Mouse (Mus musculus): ENCODE data around the gene Fbxo8. TPM values are rescaled to one million over a fixed set of nuclear protein-coding genes. Genes with fewer than 3 reads are reported as not detected.
A peak's percentile ranks its signal among the peaks of the same experiment; 100 is the strongest.

Gene Fbxo8
- total and polyA plus RNA-seq, 3 experiments: 14.8 to 47.0 (median 28.1) TPM

- in situ Hi-C loops (cut with MboI; ENCODE audit: low pct_ligation_motif_present, low pct_unique_long_range_greater_than_20kb, low sequenced_read_pairs) (no loop called here), dilution Hi-C loops (cut with MboI; ENCODE audit: extremely low pct_ligation_motif_present, extremely low pct_unique_long_range_greater_than_20kb, low sequenced_read_pairs) (no loop called here)
- H3K36me3 ChIP-seq (replicated peaks in 1 of 2; ENCODE audit: control insufficient read depth in 1 of 2, insufficient read depth in 1 of 2, low read length in 1 of 2): no peaks in the 10 kb centered on the region
- H3K4me2 ChIP-seq (ENCODE audit: insufficient read depth, low read depth, poor library complexity, severe bottlenecking): no peak overlapping the region; the same call in 1 of the 2 replicates
- H3K79me2 ChIP-seq (replicated peaks; ENCODE audit: control insufficient read depth, extremely low read depth, insufficient read depth, poor library complexity, severe bottlenecking): no peaks in the 10 kb centered on the region
- no peaks in the 10 kb centered on the region for H3K27me3 ChIP-seq (replicated peaks)
- H3K27ac ChIP-seq (ENCODE audit: insufficient read depth, low read depth): no peak overlapping the region
- DNase-seq (ENCODE audit: extremely low read depth): peak; percentile 36
- H3K4me3 ChIP-seq (replicated peaks in 1 of 3; ENCODE audit: low read depth in 2 of 3, low read length in 2 of 3, poor library complexity in 1 of 3): no peak overlapping the region
- no peak overlapping the region for H3K9ac ChIP-seq (ENCODE audit: insufficient read depth, low read depth)
- TF ChIP-seq SMC3 (IDR thresholded peaks at IDR 0.05; ENCODE audit: low read depth, low read length) (peak; percentile 60), CTCF (conservative IDR thresholded peaks at IDR 0.05 in 1 of 2, IDR thresholded peaks at IDR 0.05 in 1 of 2; ENCODE audit: low read depth in 2 of 2, low read length in 2 of 2) (peak; percentile 73 to 90), RAD21 (IDR thresholded peaks at IDR 0.05; ENCODE audit: low read depth, low read length) (peak; percentile 29), MAFK (IDR thresholded peaks at IDR 0.05; ENCODE audit: insufficient replicate concordance, low read length) (no peak)
- peaks cover 0 to 13% of the 10 kb centered on the region in 2 experiments; a peak in 2 of 4 replicates for H3K4me1 ChIP-seq (ENCODE audit: control insufficient read depth in 1 of 2, insufficient read depth in 2 of 2)
- H3K9me3 ChIP-seq (replicated peaks; ENCODE audit: low read length): no peaks in the 10 kb centered on the region
These were observed 64.1 kb downstream of the Fbxo8 start for GRCm38 (mm10) chr8:56615005-56615404.

DNA sequence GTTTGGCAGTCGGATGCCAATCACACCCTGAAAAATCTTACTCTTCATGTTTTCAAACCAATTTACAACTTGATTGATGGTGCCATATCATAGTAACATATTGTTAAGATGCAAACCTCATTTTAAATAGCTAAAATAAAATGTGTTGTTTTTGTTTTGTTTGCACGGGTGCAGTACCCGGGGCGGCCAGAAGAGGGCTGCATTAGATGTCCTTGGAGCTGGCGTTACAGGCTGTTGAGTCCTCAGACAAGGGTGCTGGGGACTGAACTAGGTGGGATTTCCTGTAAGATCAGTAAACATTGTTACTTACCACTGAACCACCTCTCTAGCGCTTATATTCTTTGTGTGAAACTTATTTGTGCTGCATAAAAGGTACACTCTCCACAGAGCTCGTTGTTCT is 65.4 kb downstream of the Fbxo8 start:
- dilution Hi-C loops (cut with MboI; ENCODE audit: extremely low pct_ligation_motif_present, extremely low pct_unique_long_range_greater_than_20kb, low sequenced_read_pairs) (no loop called here), in situ Hi-C loops (cut with MboI; ENCODE audit: low pct_ligation_motif_present, low pct_unique_long_range_greater_than_20kb, low sequenced_read_pairs) (no loop called here)
- peak; percentile 29 for DNase-seq (ENCODE audit: extremely low read depth)
- TF ChIP-seq RAD21 (IDR thresholded peaks at IDR 0.05; ENCODE audit: low read depth, low read length): peak; percentile 10
- TF ChIP-seq CTCF (conservative IDR thresholded peaks at IDR 0.05 in 1 of 2, IDR thresholded peaks at IDR 0.05 in 1 of 2; ENCODE audit: low read depth in 2 of 2, low read length in 2 of 2): peak; percentile 50 to 58
- TF ChIP-seq MEF2A (IDR thresholded peaks at IDR 0.05; ENCODE audit: borderline replicate concordance, low read depth, low read length): no peak
- Histone ChIP-seq H3K4me1 (ENCODE audit: control insufficient read depth in 1 of 2, insufficient read depth in 2 of 2) (peaks cover 0 to 13% of the 10 kb centered on the region in 2 experiments; a peak in 2 of 4 replicates), H3K9me3 (replicated peaks; ENCODE audit: low read length) (no peaks in the 10 kb centered on the region), H3K27me3 (replicated peaks) (no peaks in the 10 kb centered on the region), H3K9ac (ENCODE audit: insufficient read depth, low read depth) (no peak overlapping the region), H3K4me2 (ENCODE audit: insufficient read depth, low read depth, poor library complexity, severe bottlenecking) (no peak overlapping the region; the same call in 1 of the 2 replicates), H3K4me3 (replicated peaks in 1 of 3; ENCODE audit: low read depth in 2 of 3, low read length in 2 of 3, poor library complexity in 1 of 3) (no peak overlapping the region), H3K27ac (ENCODE audit: insufficient read depth, low read depth) (no peak overlapping the region), H3K36me3 (replicated peaks in 1 of 2; ENCODE audit: control insufficient read depth in 1 of 2, insufficient read depth in 1 of 2, low read length in 1 of 2) (no peaks in the 10 kb centered on the region), H3K79me2 (replicated peaks; ENCODE audit: control insufficient read depth, extremely low read depth, insufficient read depth, poor library complexity, severe bottlenecking) (no peaks in the 10 kb centered on the region)

DNA sequence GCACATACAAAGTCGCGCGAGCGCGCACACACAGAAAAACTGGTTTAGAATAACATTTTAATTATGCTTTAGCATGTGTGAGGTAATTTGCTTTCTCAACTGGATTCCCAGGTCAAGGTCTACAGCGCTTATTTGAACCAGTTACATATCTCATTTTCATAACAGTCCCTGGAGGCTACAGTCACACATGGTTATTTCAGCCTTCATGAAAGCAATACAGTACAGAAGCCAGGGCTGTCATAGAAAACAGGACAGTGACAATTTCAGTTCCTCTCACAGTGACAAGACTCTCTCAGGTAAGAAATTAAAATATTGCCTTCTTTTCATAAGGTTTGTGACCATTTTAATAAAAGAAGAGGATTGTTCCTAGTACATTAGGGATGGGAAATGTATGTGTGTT is 66.4 kb downstream of the Fbxo8 start:
- Histone ChIP-seq H3K9me3 (replicated peaks; ENCODE audit: low read length) (no peaks in the 10 kb centered on the region), H3K9ac (ENCODE audit: insufficient read depth, low read depth) (no peak overlapping the region), H3K79me2 (replicated peaks; ENCODE audit: control insufficient read depth, extremely low read depth, insufficient read depth, poor library complexity, severe bottlenecking) (no peaks in the 10 kb centered on the region), H3K36me3 (replicated peaks in 1 of 2; ENCODE audit: control insufficient read depth in 1 of 2, insufficient read depth in 1 of 2, low read length in 1 of 2) (no peaks in the 10 kb centered on the region), H3K4me3 (replicated peaks in 1 of 3; ENCODE audit: low read depth in 2 of 3, low read length in 2 of 3, poor library complexity in 1 of 3) (no peak overlapping the region), H3K4me1 (ENCODE audit: control insufficient read depth in 1 of 2, insufficient read depth in 2 of 2) (peaks cover 0 to 13% of the 10 kb centered on the region in 2 experiments; a peak in 2 of 4 replicates), H3K4me2 (ENCODE audit: insufficient read depth, low read depth, poor library complexity, severe bottlenecking) (peak overlapping the region; percentile 51; the same call in 1 of the 2 replicates), H3K27ac (ENCODE audit: insufficient read depth, low read depth) (no peak overlapping the region), H3K27me3 (replicated peaks) (no peaks in the 10 kb centered on the region)
- dilution Hi-C loops (cut with MboI; ENCODE audit: extremely low pct_ligation_motif_present, extremely low pct_unique_long_range_greater_than_20kb, low sequenced_read_pairs): no loop called here
- TF ChIP-seq MAFK (IDR thresholded peaks at IDR 0.05; ENCODE audit: insufficient replicate concordance, low read length) (no peak), CTCF (conservative IDR thresholded peaks at IDR 0.05 in 1 of 2, IDR thresholded peaks at IDR 0.05 in 1 of 2; ENCODE audit: low read depth in 2 of 2, low read length in 2 of 2) (no peak), MEF2A (IDR thresholded peaks at IDR 0.05; ENCODE audit: borderline replicate concordance, low read depth, low read length) (0 out of 2 replicates have a peak, but pooled peaks have one; percentile 19), JUN (IDR thresholded peaks at IDR 0.05; ENCODE audit: insufficient read depth, low read depth, low read length) (0 out of 2 replicates have a peak, but pooled peaks have one; percentile 9), RCOR1 (conservative IDR thresholded peaks at IDR 0.05; ENCODE audit: low read depth, low read length) (no peak), IRF4 (IDR thresholded peaks at IDR 0.05; ENCODE audit: low read depth, low read length) (peak; percentile 73; the same call in 1 of the 2 replicates), MYC (IDR thresholded peaks at IDR 0.05; ENCODE audit: low read depth, low read length) (0 out of 2 replicates have a peak, but pooled peaks have one; percentile 37), ZC3H11A (IDR thresholded peaks at IDR 0.05; ENCODE audit: low read depth, low read length) (no peak), EP300 (IDR thresholded peaks at IDR 0.05; ENCODE audit: low read length) (peak; percentile 53; the same call in 1 of the 2 replicates), BHLHE40 (IDR thresholded peaks at IDR 0.05; ENCODE audit: low read depth, low read length) (peak; percentile 38; the same call in 1 of the 2 replicates), MAX (IDR thresholded peaks at IDR 0.05; ENCODE audit: low read length) (0 out of 2 replicates have a peak, but pooled peaks have one; percentile 37), PAX5 (IDR thresholded peaks at IDR 0.05; ENCODE audit: low read length) (no peak), ETS1 (conservative IDR thresholded peaks at IDR 0.05; ENCODE audit: low read depth, low read length) (peak; percentile 21; the same call in 1 of the 2 replicates), JUND (conservative IDR thresholded peaks at IDR 0.05; ENCODE audit: low read depth, low read length) (0 out of 2 replicates have a peak, but pooled peaks have one; percentile 8)
- in situ Hi-C loops (cut with MboI; ENCODE audit: low pct_ligation_motif_present, low pct_unique_long_range_greater_than_20kb, low sequenced_read_pairs): no loop called here
- DNase-seq (ENCODE audit: extremely low read depth): peak; percentile 65
